ENCODE assay signal across 11 mouse cellular contexts in genomic region chr9:109899774-109900173, GRCm38 (mm10). TPM values are rescaled to one million over a fixed set of nuclear protein-coding genes. Genes with fewer than 3 reads are reported as not detected.
DNase-seq lines count a peak whose midpoint lies in the region; ATAC-seq and TF ChIP-seq lines count a peak whose summit lies in the region.
"Had no signal": no experiment of that assay in that cellular context is flagged by ENCODE, and none has a peak within 500 bp of the region (broad histone marks: within the 10 kb centered on the region; RNA-seq: fewer than 3 reads in every experiment).

No protein-coding gene starts in this region.

- TF ChIP-seq EP300 in liver, postnatal 0 days (IDR thresholded peaks at IDR 0.05; ENCODE audit: low read depth): no peak

- no peak overlapping the region for H3K4me3 ChIP-seq in liver, embryonic 12.5 days
- H3K4me3 ChIP-seq in liver, postnatal 0 days (ENCODE audit: low read depth, low read length): no peak overlapping the region
- H3K4me3 ChIP-seq in intestine, embryonic 16.5 days (ENCODE audit: low read length): no peak overlapping the region
- H3K4me3 ChIP-seq in small intestine, adult 2 months (ENCODE audit: low read depth, low read length): no peak overlapping the region
- H3K4me3 ChIP-seq: myocyte had no signal

- H3K27ac ChIP-seq in liver, embryonic 12.5 days: 0 out of 2 replicates have a peak overlapping the region, but pooled peaks have one; percentile 25
- no peak overlapping the region for H3K27ac ChIP-seq in liver, postnatal 0 days (ENCODE audit: low read depth)
- 0 out of 2 replicates have a peak overlapping the region, but pooled peaks have one; percentile 20 for H3K27ac ChIP-seq in intestine, embryonic 16.5 days (ENCODE audit: low read length)
- peak overlapping the region; percentile 44; the same call in 1 of the 2 replicates for H3K27ac ChIP-seq in small intestine, adult 2 months (ENCODE audit: insufficient read depth, low read depth, low read length)
- H3K27ac ChIP-seq: liver, embryonic 14.5 days had no signal

- no peak overlapping the region for H3K9ac ChIP-seq in liver, embryonic 12.5 days
- no peak overlapping the region for H3K9ac ChIP-seq in liver, postnatal 0 days (replicated peaks)
- no peak overlapping the region for H3K9ac ChIP-seq in intestine, embryonic 16.5 days (ENCODE audit: low read depth, low read length)
- H3K9ac ChIP-seq: liver, embryonic 14.5 days had no signal

- peaks cover 18% of the 10 kb centered on the region; the same call in 1 of the 2 replicates for H3K4me1 ChIP-seq in liver, embryonic 12.5 days
- peaks cover 6% of the 10 kb centered on the region for H3K4me1 ChIP-seq in liver, postnatal 0 days (ENCODE audit: insufficient read depth)
- peaks cover 16% of the 10 kb centered on the region for H3K4me1 ChIP-seq in intestine, embryonic 16.5 days (ENCODE audit: control insufficient read depth, insufficient read depth, low read length)
- peaks cover 16% of the 10 kb centered on the region for H3K4me1 ChIP-seq in small intestine, adult 2 months (ENCODE audit: control insufficient read depth, insufficient read depth, insufficient read length, low read length)

- TF ChIP-seq CTCF in liver, postnatal 0 days (IDR thresholded peaks at IDR 0.05; ENCODE audit: low read depth): no peak
- TF ChIP-seq CTCF in small intestine, adult 2 months (IDR thresholded peaks at IDR 0.05; ENCODE audit: extremely low read depth, insufficient read length, insufficient replicate concordance, low read depth, low read length): no peak

- WGBS in liver, embryonic 12.5 days (ENCODE audit: insufficient replicate concordance): 45% methylated on average over 8 of the region's 8 CpGs
- WGBS in liver, postnatal 0 days (ENCODE audit: insufficient replicate concordance): 53% methylated on average over 8 of the region's 8 CpGs
- 59% methylated on average over 8 of the region's 8 CpGs for WGBS in intestine, embryonic 16.5 days
- 60% methylated on average over 8 of the region's 8 CpGs for WGBS in small intestine, adult 2 months

- H3K4me2 ChIP-seq in liver, embryonic 12.5 days: no peak overlapping the region
- no peak overlapping the region for H3K4me2 ChIP-seq in liver, postnatal 0 days (ENCODE audit: low read depth, low read length)
- H3K4me2 ChIP-seq in intestine, embryonic 16.5 days (ENCODE audit: low read depth, low read length): no peak overlapping the region

- no peaks in the 10 kb centered on the region for H3K27me3 ChIP-seq in liver, embryonic 12.5 days (replicated peaks)
- no peaks in the 10 kb centered on the region for H3K27me3 ChIP-seq in liver, postnatal 0 days (ENCODE audit: insufficient read depth, low read length)
- H3K27me3 ChIP-seq in intestine, embryonic 16.5 days (replicated peaks; ENCODE audit: control insufficient read depth, insufficient read depth, low read length): no peaks in the 10 kb centered on the region
- no peaks in the 10 kb centered on the region for H3K27me3 ChIP-seq in small intestine, adult 2 months (ENCODE audit: control insufficient read depth, insufficient read depth, low read length)

- H3K9me3 ChIP-seq in liver, embryonic 12.5 days (replicated peaks): no peaks in the 10 kb centered on the region
- no peaks in the 10 kb centered on the region for H3K9me3 ChIP-seq in liver, postnatal 0 days (ENCODE audit: low read length)
- no peaks in the 10 kb centered on the region for H3K9me3 ChIP-seq in intestine, embryonic 16.5 days (ENCODE audit: control insufficient read depth, low read length)

- H3K36me3 ChIP-seq in liver, embryonic 12.5 days: peaks cover 19% of the 10 kb centered on the region
- H3K36me3 ChIP-seq in liver, postnatal 0 days (replicated peaks; ENCODE audit: insufficient read depth, low read length): peaks cover 1% of the 10 kb centered on the region; the same call in 1 of the 2 replicates
- H3K36me3 ChIP-seq in intestine, embryonic 16.5 days (ENCODE audit: control insufficient read depth, insufficient read depth, low read length): no peaks in the 10 kb centered on the region
- no peaks in the 10 kb centered on the region for H3K36me3 ChIP-seq in small intestine, adult 2 months (ENCODE audit: control insufficient read depth, insufficient read depth, low read length)

- no peak for TF ChIP-seq POLR2A in small intestine, adult 2 months (IDR thresholded peaks at IDR 0.05; ENCODE audit: low read depth, low read length)

- ATAC-seq in liver, embryonic 12.5 days: no peak
- ATAC-seq in liver, postnatal 0 days: no peak
- no peak for ATAC-seq in intestine, embryonic 16.5 days

- DNase-seq in liver, postnatal 0 days: no peak
- DNase-seq in heart, adult 9 months (ENCODE audit: low spot score in 2 of 2): peak; percentile 31 to 53
- no peak for DNase-seq in layer of hippocampus, postnatal 14 days (ENCODE audit: low spot score in 2 of 2)
- DNase-seq in c-Kit-positive CD71-positive TER-119-positive erythroid progenitor cells, embryonic 14.5 days (ENCODE audit: low spot score): no peak
- DNase-seq: gastrocnemius, postnatal 36 days; right cerebral cortex, adult 18-20 months had no signal

RNA-seq across cellular contexts. Expression of gene Cdc25a, which starts 24.4 kb away (rescaled TPM):
- polyA plus RNA-seq in liver, embryonic 12.5 days (2016; fragmentation: Nextera tagmentation; extraction: Ambion mirVana): 34.9 and 36.4 TPM in 2 replicates
- 7.5 and 7.8 TPM in 2 replicates for polyA plus RNA-seq in liver, postnatal 0 days (2015; fragmentation: Nextera tagmentation; extraction: Ambion mirVana)
- polyA plus RNA-seq in intestine, embryonic 16.5 days (2015; fragmentation: Nextera tagmentation; extraction: Ambion mirVana): 31.2 and 31.3 TPM in 2 replicates
- 14.1 and 27.3 TPM in 2 replicates for polyA plus RNA-seq in small intestine, adult 2 months (2012; rRNA removed)
- 1 to 10 TPM; 5.1 to 6.5 TPM for total RNA-seq in layer of hippocampus, postnatal 14 days (2021)

RNA-seq across cellular contexts. Expression of gene Map4, which starts 31.5 kb away (rescaled TPM):
- 18.6 and 19.1 TPM in 2 replicates for polyA plus RNA-seq in liver, embryonic 12.5 days (2016; fragmentation: Nextera tagmentation; extraction: Ambion mirVana)
- polyA plus RNA-seq in liver, postnatal 0 days (2015; fragmentation: Nextera tagmentation; extraction: Ambion mirVana): 6.3 and 7.7 TPM in 2 replicates
- polyA plus RNA-seq in intestine, embryonic 16.5 days (2015; fragmentation: Nextera tagmentation; extraction: Ambion mirVana): 52.8 and 57.2 TPM in 2 replicates
- polyA plus RNA-seq in small intestine, adult 2 months (2012; rRNA removed): 91.4 and 191 TPM in 2 replicates
- total RNA-seq in layer of hippocampus, postnatal 14 days (2021): 100 to 1,000 TPM; 625 to 628 TPM

RNA-seq across cellular contexts. Expression of gene Camp, which starts 50.4 kb away (rescaled TPM):
- polyA plus RNA-seq in liver, embryonic 12.5 days (2016; fragmentation: Nextera tagmentation; extraction: Ambion mirVana): 25.2 and 31.4 TPM in 2 replicates
- 659 and 684 TPM in 2 replicates for polyA plus RNA-seq in liver, postnatal 0 days (2015; fragmentation: Nextera tagmentation; extraction: Ambion mirVana)
- 1.9 and 3.5 TPM in 2 replicates for polyA plus RNA-seq in intestine, embryonic 16.5 days (2015; fragmentation: Nextera tagmentation; extraction: Ambion mirVana)
- polyA plus RNA-seq in small intestine, adult 2 months (2012; rRNA removed): 3.2 TPM in 1 of 2 replicates, not detected in the other
- not detected for total RNA-seq in layer of hippocampus, postnatal 14 days (2021)
- total RNA-seq: gastrocnemius, postnatal 36 days had no signal
- polyA plus RNA-seq: myocyte had no signal

Comparison
In these comparisons a context has a peak if more than half of its experiments do, and no peak if none do; other contexts are left out.
1. RNA of gene Camp, which starts 50.4 kb away (polyA plus RNA-seq): 659 to 684 TPM in liver, postnatal 0 days; 25.2 to 31.4 TPM in liver, embryonic 12.5 days, 1.9 to 3.5 TPM in intestine, embryonic 16.5 days and 3.2 TPM in small intestine, adult 2 months; every median in the first group is over 10 times any median in the second.
2. DNase-seq: peak in heart, adult 9 months (2 of 2); none in liver, postnatal 0 days (single experiment), layer of hippocampus, postnatal 14 days (0 of 2) and c-Kit-positive CD71-positive TER-119-positive erythroid progenitor cells, embryonic 14.5 days (single experiment).